Mouse (Mus musculus): ENCODE results near the gene Rbx1. TPM values are rescaled to one million over a fixed set of nuclear protein-coding genes. Genes with fewer than 3 reads are reported as not detected.
A peak's percentile ranks its signal among the peaks of the same experiment; 100 is the strongest.
"Not testable (repeated sequence)": the region's sequence is repeated elsewhere in the genome, so short reads cannot be mapped to it uniquely, and the experiment has no call there.

Rbx1 gene
- 397 and 442 TPM in 2 replicates for polyA plus RNA-seq (2014; fragmentation: Nextera tagmentation; extraction: Ambion mirVana)

- Histone ChIP-seq H3K4me1 (ENCODE audit: control insufficient read depth, insufficient read depth, low read length) (peaks cover 8% of the 10 kb centered on the region), H3K36me3 (ENCODE audit: control insufficient read depth, insufficient read depth, low read length) (peaks cover 19% of the 10 kb centered on the region), H3K27me3 (ENCODE audit: control insufficient read depth, insufficient read depth, low read length) (no peaks in the 10 kb centered on the region), H3K27ac (ENCODE audit: low read depth, low read length) (peak within 1 kb of the TSS; percentile 87), H3K4me3 (ENCODE audit: low read depth, low read length) (peak within 1 kb of the TSS; percentile 64), H3K9ac (ENCODE audit: low read depth, low read length) (peak within 1 kb of the TSS; percentile 79), H3K9me3 (replicated peaks; ENCODE audit: control insufficient read depth, low read length) (no peaks in the 10 kb centered on the region), H3K4me2 (peak within 1 kb of the TSS; percentile 75)
- WGBS (ENCODE audit: insufficient replicate concordance) = under 1% methylated on average over 60 of the region's 62 CpGs
- peak; percentile 97 for ATAC-seq (replicated peaks; ENCODE audit: insufficient number of reproducible peaks, low FRiP score, low TSS enrichment)
Observed at GRCm38 (mm10) chr15:81465901-81466737, at the start of gene Rbx1. Gene Rbx1, plus strand, starts transcription at chr15:81466296.

GRCm38 (mm10) chr15:81416763-81417310 lies 49.3 kb upstream of the Rbx1 start:
- not testable (repeated sequence) for H3K27ac ChIP-seq (ENCODE audit: low read depth, low read length); H3K9me3 ChIP-seq (replicated peaks; ENCODE audit: control insufficient read depth, low read length); H3K27me3 ChIP-seq (ENCODE audit: control insufficient read depth, insufficient read depth, low read length); H3K4me1 ChIP-seq (ENCODE audit: control insufficient read depth, insufficient read depth, low read length); H3K36me3 ChIP-seq (ENCODE audit: control insufficient read depth, insufficient read depth, low read length)
- ATAC-seq (replicated peaks; ENCODE audit: insufficient number of reproducible peaks, low FRiP score, low TSS enrichment) = peak; percentile 68; the same call in 1 of the 2 replicates
- 6% methylated on average over 22 of the region's 22 CpGs for WGBS (ENCODE audit: insufficient replicate concordance)
- H3K4me2 ChIP-seq = peak overlapping the region; percentile 64
- 0 out of 2 replicates have a peak overlapping the region, but pooled peaks have one; percentile 16 for H3K4me3 ChIP-seq (ENCODE audit: low read depth, low read length)
- peak overlapping the region; percentile 67; the same call in 1 of the 2 replicates for H3K9ac ChIP-seq (ENCODE audit: low read depth, low read length)

- Histone ChIP-seq H3K9ac (ENCODE audit: low read depth, low read length) (no peak overlapping the region), H3K4me3 (ENCODE audit: low read depth, low read length) (no peak overlapping the region), H3K36me3 (ENCODE audit: control insufficient read depth, insufficient read depth, low read length) (no peaks in the 10 kb centered on the region), H3K27ac (ENCODE audit: low read depth, low read length) (no peak overlapping the region), H3K27me3 (ENCODE audit: control insufficient read depth, insufficient read depth, low read length) (no peaks in the 10 kb centered on the region), H3K4me1 (ENCODE audit: control insufficient read depth, insufficient read depth, low read length) (peaks cover 3% of the 10 kb centered on the region), H3K4me2 (no peak overlapping the region), H3K9me3 (replicated peaks; ENCODE audit: control insufficient read depth, low read length) (no peaks in the 10 kb centered on the region)
- no peak for ATAC-seq (replicated peaks; ENCODE audit: insufficient number of reproducible peaks, low FRiP score, low TSS enrichment)
- WGBS (ENCODE audit: insufficient replicate concordance) = 79% methylated on average over 4 of the region's 4 CpGs
Observed at GRCm38 (mm10) chr15:81418065-81418464, 48.0 kb upstream of the Rbx1 start.

GRCm38 (mm10) chr15:81421454-81421853 lies 44.6 kb upstream of the Rbx1 start:
- Histone ChIP-seq H3K9me3 (replicated peaks; ENCODE audit: control insufficient read depth, low read length) (no peaks in the 10 kb centered on the region), H3K36me3 (ENCODE audit: control insufficient read depth, insufficient read depth, low read length) (no peaks in the 10 kb centered on the region), H3K27me3 (ENCODE audit: control insufficient read depth, insufficient read depth, low read length) (no peaks in the 10 kb centered on the region), H3K9ac (ENCODE audit: low read depth, low read length) (no peak overlapping the region), H3K4me1 (ENCODE audit: control insufficient read depth, insufficient read depth, low read length) (peaks cover 3% of the 10 kb centered on the region), H3K4me2 (no peak overlapping the region), H3K4me3 (ENCODE audit: low read depth, low read length) (no peak overlapping the region), H3K27ac (ENCODE audit: low read depth, low read length) (no peak overlapping the region)
- ATAC-seq (replicated peaks; ENCODE audit: insufficient number of reproducible peaks, low FRiP score, low TSS enrichment) = no peak
- 78% methylated on average over 1 of the region's 1 CpGs for WGBS (ENCODE audit: insufficient replicate concordance)

- no peaks in the 10 kb centered on the region for H3K9me3 ChIP-seq (replicated peaks; ENCODE audit: control insufficient read depth, low read length)
- H3K4me2 ChIP-seq = no peak overlapping the region
- H3K4me1 ChIP-seq (ENCODE audit: control insufficient read depth, insufficient read depth, low read length) = no peaks in the 10 kb centered on the region
- H3K27ac ChIP-seq (ENCODE audit: low read depth, low read length) = no peak overlapping the region
- ATAC-seq (replicated peaks; ENCODE audit: insufficient number of reproducible peaks, low FRiP score, low TSS enrichment) = no peak
- H3K9ac ChIP-seq (ENCODE audit: low read depth, low read length) = no peak overlapping the region
- no peak overlapping the region for H3K4me3 ChIP-seq (ENCODE audit: low read depth, low read length)
- no peaks in the 10 kb centered on the region for H3K27me3 ChIP-seq (ENCODE audit: control insufficient read depth, insufficient read depth, low read length)
- H3K36me3 ChIP-seq (ENCODE audit: control insufficient read depth, insufficient read depth, low read length) = no peaks in the 10 kb centered on the region
- WGBS (ENCODE audit: insufficient replicate concordance) = 82% methylated on average over 7 of the region's 7 CpGs
Observed at GRCm38 (mm10) chr15:81422156-81422681, 43.9 kb upstream of the Rbx1 start.

GRCm38 (mm10) chr15:81425311-81425710 lies 40.8 kb upstream of the Rbx1 start:
- Histone ChIP-seq H3K9me3 (replicated peaks; ENCODE audit: control insufficient read depth, low read length) (no peaks in the 10 kb centered on the region), H3K4me1 (ENCODE audit: control insufficient read depth, insufficient read depth, low read length) (no peaks in the 10 kb centered on the region), H3K27me3 (ENCODE audit: control insufficient read depth, insufficient read depth, low read length) (no peaks in the 10 kb centered on the region), H3K9ac (ENCODE audit: low read depth, low read length) (no peak overlapping the region), H3K4me3 (ENCODE audit: low read depth, low read length) (no peak overlapping the region), H3K4me2 (no peak overlapping the region), H3K27ac (ENCODE audit: low read depth, low read length) (no peak overlapping the region), H3K36me3 (ENCODE audit: control insufficient read depth, insufficient read depth, low read length) (no peaks in the 10 kb centered on the region)
- no peak for ATAC-seq (replicated peaks; ENCODE audit: insufficient number of reproducible peaks, low FRiP score, low TSS enrichment)
- WGBS (ENCODE audit: insufficient replicate concordance) = 91% methylated on average over 3 of the region's 3 CpGs

GRCm38 (mm10) chr15:81427947-81428346 lies 38.1 kb upstream of the Rbx1 start:
- H3K27ac ChIP-seq (ENCODE audit: low read depth, low read length) = no peak overlapping the region
- no peaks in the 10 kb centered on the region for H3K27me3 ChIP-seq (ENCODE audit: control insufficient read depth, insufficient read depth, low read length)
- no peak overlapping the region for H3K9ac ChIP-seq (ENCODE audit: low read depth, low read length)
- H3K36me3 ChIP-seq (ENCODE audit: control insufficient read depth, insufficient read depth, low read length) = no peaks in the 10 kb centered on the region
- H3K4me3 ChIP-seq (ENCODE audit: low read depth, low read length) = no peak overlapping the region
- no peak for ATAC-seq (replicated peaks; ENCODE audit: insufficient number of reproducible peaks, low FRiP score, low TSS enrichment)
- H3K4me2 ChIP-seq = no peak overlapping the region
- no peaks in the 10 kb centered on the region for H3K9me3 ChIP-seq (replicated peaks; ENCODE audit: control insufficient read depth, low read length)
- no peaks in the 10 kb centered on the region for H3K4me1 ChIP-seq (ENCODE audit: control insufficient read depth, insufficient read depth, low read length)
- WGBS (ENCODE audit: insufficient replicate concordance) = 75% methylated on average over 2 of the region's 2 CpGs

- H3K4me3 ChIP-seq (ENCODE audit: low read depth, low read length) = no peak overlapping the region
- no peaks in the 10 kb centered on the region for H3K36me3 ChIP-seq (ENCODE audit: control insufficient read depth, insufficient read depth, low read length)
- no peaks in the 10 kb centered on the region for H3K27me3 ChIP-seq (ENCODE audit: control insufficient read depth, insufficient read depth, low read length)
- H3K4me2 ChIP-seq = no peak overlapping the region
- no peaks in the 10 kb centered on the region for H3K9me3 ChIP-seq (replicated peaks; ENCODE audit: control insufficient read depth, low read length)
- H3K4me1 ChIP-seq (ENCODE audit: control insufficient read depth, insufficient read depth, low read length) = no peaks in the 10 kb centered on the region
- H3K27ac ChIP-seq (ENCODE audit: low read depth, low read length) = no peak overlapping the region
- no peak for ATAC-seq (replicated peaks; ENCODE audit: insufficient number of reproducible peaks, low FRiP score, low TSS enrichment)
- no peak overlapping the region for H3K9ac ChIP-seq (ENCODE audit: low read depth, low read length)
- WGBS (ENCODE audit: insufficient replicate concordance) = 92% methylated on average over 1 of the region's 1 CpGs
Observed at GRCm38 (mm10) chr15:81431195-81431594, 34.9 kb upstream of the Rbx1 start.

Measured in heart, embryonic 11.5 days (tissue).